Mouse (Mus musculus) CH12F3 (cell line): ENCODE data around the gene Vstm4.

ENCODE experiments used
- in situ Hi-C: fragments of 300-500 bp; cut with MboI; formaldehyde crosslinking; loops from 2 replicates; pipeline ENCODE4 v1.14.3; 2020; ENCODE audit warnings: low sequenced_read_pairs

The Vstm4 gene

GRCm38 (mm10) chr14:32934064-32934463, 77.5 kb downstream of the Vstm4 start:
- in situ Hi-C loops, result no loop called here

- in situ Hi-C loops, result no loop called here
These were observed 82.7 kb downstream of the Vstm4 start for GRCm38 (mm10) chr14:32939217-32939616.

GRCm38 (mm10) chr14:32947512-32947911, 91.0 kb downstream of the Vstm4 start:
- in situ Hi-C loops, result no loop called here

- in situ Hi-C loops, result no loop called here
These were observed 94.1 kb downstream of the Vstm4 start for GRCm38 (mm10) chr14:32950312-32951301.

- in situ Hi-C loops, result no loop called here
These were observed 99.9 kb downstream of the Vstm4 start for GRCm38 (mm10) chr14:32956486-32956885.

- in situ Hi-C loops, result no loop called here
These were observed 102.1 kb downstream of the Vstm4 start for GRCm38 (mm10) chr14:32958671-32959070.

- in situ Hi-C loops, result no loop called here
These were observed 103.9 kb downstream of the Vstm4 start for GRCm38 (mm10) chr14:32960481-32960880.

GRCm38 (mm10) chr14:32964742-32965141, 108.2 kb downstream of the Vstm4 start:
- in situ Hi-C loops, result no loop called here

GRCm38 (mm10) chr14:32970700-32971099, 114.1 kb downstream of the Vstm4 start:
- in situ Hi-C loops, result no loop called here

- in situ Hi-C loops, result no loop called here
These were observed 127.7 kb downstream of the Vstm4 start for GRCm38 (mm10) chr14:32984176-32984738.

GRCm38 (mm10) chr14:32986659-32987058, 130.1 kb downstream of the Vstm4 start:
- in situ Hi-C loops, result no loop called here
